Mouse (Mus musculus): ENCODE results near the gene Ndufs8.

- TF ChIP-seq TAL1 (IDR thresholded peaks at IDR 0.05; ENCODE audit: low read length) (no peak), GATA1 (IDR thresholded peaks at IDR 0.05; ENCODE audit: low read length) (no peak)
Measured at GRCm38 (mm10) chr19:3862713-3863112, 49.9 kb downstream of the Ndufs8 start.

Measured in erythroblast, embryonic 14.5 days (primary cell).